Mouse (Mus musculus) limb, embryonic 10.5 days (tissue): Measurements from ENCODE around the gene Scgb1b18. TPM values are rescaled to one million over a fixed set of nuclear protein-coding genes. Genes with fewer than 3 reads are reported as not detected.
"Not testable (repeated sequence)": the region's sequence is repeated elsewhere in the genome, so short reads cannot be mapped to it uniquely, and the experiment has no call there.

ENCODE experiments used
- DNase-seq: peaks from one replicate; pipeline ENCODE4 v3.0.0-alpha.2; 2017; ENCODE audit warnings: low spot score
- H3K27ac ChIP-seq: fragments of 300-500 bp; sonication (generic); 2 replicates; pipeline ENCODE4 v1.5.1; 2016; ENCODE audit warnings: mild to moderate bottlenecking
- H3K27me3 ChIP-seq: fragments of 300-500 bp; sonication (generic); 2 replicates; pipeline ENCODE4 v1.6.1; 2016; ENCODE audit warnings: low read depth, mild to moderate bottlenecking; ENCODE audit not compliant: poor library complexity, severe bottlenecking
- H3K36me3 ChIP-seq: fragments of 300-500 bp; sonication (generic); 2 replicates; pipeline ENCODE4 v1.6.1; 2016; ENCODE audit warnings: mild to moderate bottlenecking, moderate library complexity
- H3K4me1 ChIP-seq: fragments of 300-500 bp; sonication (generic); 2 replicates; pipeline ENCODE4 v1.6.1; 2016
- H3K4me3 ChIP-seq: fragments of 300-500 bp; sonication (generic); 2 replicates; pipeline ENCODE4 v1.5.1; 2016; ENCODE audit warnings: mild to moderate bottlenecking, moderate library complexity
- H3K9me3 ChIP-seq: fragments of 300-500 bp; sonication (generic); replicated peaks from 2 replicates; pipeline ENCODE4 v1.6.1; 2016; ENCODE audit warnings: mild to moderate bottlenecking
- WGBS: fragments of 180-500 bp; shearing (Covaris S2); methylation state at CpG from one replicate; pipeline ENCODE4 v1.1.7; 2016; 5-methylcytosine and 5-hydroxymethylcytosine counted together
- polyA plus RNA-seq: library from polyadenylated mRNA; unstranded; fragments of >200 nt; fragmentation: Nextera tagmentation; extraction: Ambion mirVana; gene quantifications from 2 replicates; pipeline ENCODE4 v1.2.1, GENCODE M21; 2016

Gene Scgb1b18
- not detected in 2 replicates for polyA plus RNA-seq

DNA sequence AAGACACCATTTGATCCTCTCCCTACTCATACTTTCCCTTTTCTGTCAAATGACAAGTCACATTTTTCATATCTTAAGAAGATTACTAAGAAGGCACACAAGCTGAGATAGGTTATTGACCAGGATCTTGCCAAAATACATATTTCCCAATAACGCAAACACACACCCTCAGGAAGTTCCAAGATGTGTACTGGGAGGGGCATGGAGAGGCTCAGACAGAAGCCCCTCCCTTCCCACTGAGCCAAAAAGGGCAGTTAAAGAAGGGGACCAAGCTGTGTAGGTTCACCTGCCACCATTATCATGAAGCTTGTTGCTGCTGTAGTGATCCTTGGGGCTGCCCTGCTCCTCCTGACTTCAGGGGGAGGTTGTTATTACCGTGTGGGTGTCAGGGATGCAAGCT lies at the start of gene Scgb1b18:
TSS of gene Scgb1b18 (plus strand) at position 301 of the 400 bp plus-strand sequence.
- not testable (repeated sequence) for H3K4me3 ChIP-seq, H3K9me3 ChIP-seq, H3K4me1 ChIP-seq, DNase-seq, H3K27ac ChIP-seq, H3K36me3 ChIP-seq, H3K27me3 ChIP-seq
- WGBS: no CpG with 5 or more reads among the region's 2 CpGs

GRCm38 (mm10) chr7:33173764-33174163 lies 11.6 kb upstream of the Scgb1b18 start, which contains the start of gene Scgb2b18:
TSS of gene Scgb2b18 (minus strand) at chr7:33173864.
- DNase-seq: not testable (repeated sequence)

More at GRCm38 (mm10) chr7:33173764-33174163, 11.6 kb upstream of the Scgb1b18 start, which contains the start of gene Scgb2b18:
- not testable (repeated sequence) for H3K27ac ChIP-seq, H3K36me3 ChIP-seq, H3K9me3 ChIP-seq, H3K4me1 ChIP-seq, H3K4me3 ChIP-seq, H3K27me3 ChIP-seq
- 83% methylated on average over 2 of the region's 2 CpGs for WGBS

Other genes with a start within 250 kb of the Scgb1b18 start
- not detected in 2 replicates for gene Scgb2b17, start 129.0 kb upstream of the Scgb1b18 start, polyA plus RNA-seq
- not detected in 2 replicates for gene Scgb1b17, start 122.1 kb upstream of the Scgb1b18 start, polyA plus RNA-seq
- not detected in 2 replicates for gene Scgb2b18, start 11.7 kb upstream of the Scgb1b18 start, polyA plus RNA-seq
- gene Scgb2b19, start 94.8 kb downstream of the Scgb1b18 start, polyA plus RNA-seq: not detected in 2 replicates
- not detected in 2 replicates for gene Scgb1b19, start 101.7 kb downstream of the Scgb1b18 start, polyA plus RNA-seq
- not detected in 2 replicates for gene Scgb2b20, start 180.8 kb downstream of the Scgb1b18 start, polyA plus RNA-seq
- gene Scgb1b20, start 187.7 kb downstream of the Scgb1b18 start, polyA plus RNA-seq: not detected in 2 replicates